Mouse (Mus musculus) midbrain, embryonic 10.5 days (tissue): ENCODE measurements around the gene Spns2. TPM values are rescaled to one million over a fixed set of nuclear protein-coding genes. Genes with fewer than 3 reads are reported as not detected.

Source experiments
- DNase-seq: peaks from one replicate; pipeline ENCODE4 v3.0.0-alpha.2; 2017; ENCODE audit warnings: low spot score
- H3K27ac ChIP-seq: fragments of 300-500 bp; sonication (generic); replicated peaks from 2 replicates; pipeline ENCODE4 v1.5.1; 2016; ENCODE audit warnings: mild to moderate bottlenecking
- H3K27me3 ChIP-seq: fragments of 300-500 bp; sonication (generic); 2 replicates; pipeline ENCODE4 v1.6.1; 2016; ENCODE audit warnings: low read depth, mild to moderate bottlenecking; ENCODE audit not compliant: poor library complexity, severe bottlenecking
- H3K36me3 ChIP-seq: fragments of 300-500 bp; sonication (generic); 2 replicates; pipeline ENCODE4 v1.6.1; 2016; ENCODE audit warnings: mild to moderate bottlenecking, moderate library complexity
- H3K4me1 ChIP-seq: fragments of 300-500 bp; sonication (generic); 2 replicates; pipeline ENCODE4 v1.6.1; 2016
- H3K4me3 ChIP-seq: fragments of 300-500 bp; sonication (generic); 2 replicates; pipeline ENCODE4 v1.5.1; 2016; ENCODE audit warnings: mild to moderate bottlenecking, moderate library complexity
- H3K9me3 ChIP-seq: fragments of 300-500 bp; sonication (generic); replicated peaks from 2 replicates; pipeline ENCODE4 v1.6.1; 2016; ENCODE audit warnings: mild to moderate bottlenecking
- WGBS: fragments of 180-500 bp; shearing (Covaris S2); methylation state at CpG from one replicate; pipeline ENCODE4 v1.1.7; 2016; 5-methylcytosine and 5-hydroxymethylcytosine counted together
- polyA plus RNA-seq: library from polyadenylated mRNA; unstranded; fragments of >200 nt; fragmentation: Nextera tagmentation; extraction: Ambion mirVana; gene quantifications from 2 replicates; pipeline ENCODE4 v1.2.1, GENCODE M21; 2016

The Spns2 gene
- polyA plus RNA-seq, 1 experiment from 2014 or later, result 2.1 TPM

- 57% methylated on average over 8 of the region's 8 CpGs for WGBS
- DNase-seq, result no peak
- H3K27ac ChIP-seq, result no peak overlapping the region
- peaks cover 22% of the 10 kb centered on the region for H3K4me1 ChIP-seq
- no peaks in the 10 kb centered on the region for H3K9me3 ChIP-seq
- H3K27me3 ChIP-seq, result peaks cover 34% of the 10 kb centered on the region
- no peak overlapping the region for H3K4me3 ChIP-seq
- H3K36me3 ChIP-seq, result no peaks in the 10 kb centered on the region
Observed at GRCm38 (mm10) chr11:72494046-72494988, 4.6 kb upstream of the Spns2 start.

- Histone ChIP-seq H3K36me3 (no peaks in the 10 kb centered on the region), H3K27me3 (peaks cover 54% of the 10 kb centered on the region), H3K4me3 (no peak overlapping the region), H3K9me3 (no peaks in the 10 kb centered on the region), H3K4me1 (peaks cover 37% of the 10 kb centered on the region), H3K27ac (no peak overlapping the region)
- 76% methylated on average over 15 of the region's 15 CpGs for WGBS
- no peak for DNase-seq
Observed at GRCm38 (mm10) chr11:72491130-72491960, 1.6 kb upstream of the Spns2 start.

- Histone ChIP-seq H3K4me1 (peaks cover 51% of the 10 kb centered on the region), H3K4me3 (peak overlapping the region; percentile 73), H3K27me3 (peaks cover 54% of the 10 kb centered on the region), H3K9me3 (no peaks in the 10 kb centered on the region), H3K27ac (peak overlapping the region; percentile 76), H3K36me3 (no peaks in the 10 kb centered on the region)
- WGBS, result 2% methylated on average over 42 of the region's 42 CpGs
- no peak for DNase-seq
Observed at GRCm38 (mm10) chr11:72489397-72489796, 307 bp downstream of the Spns2 start.

GRCm38 (mm10) chr11:72488753-72489271 lies 892 bp downstream of the Spns2 start:
- WGBS, result under 1% methylated on average over 38 of the region's 38 CpGs
- Histone ChIP-seq H3K9me3 (no peaks in the 10 kb centered on the region), H3K27me3 (peaks cover 54% of the 10 kb centered on the region), H3K27ac (peak overlapping the region; percentile 76), H3K4me1 (peaks cover 51% of the 10 kb centered on the region), H3K4me3 (peak overlapping the region; percentile 73), H3K36me3 (no peaks in the 10 kb centered on the region)
- DNase-seq, result peak; percentile 56

GRCm38 (mm10) chr11:72487739-72488138 lies 2.0 kb downstream of the Spns2 start:
- no peak overlapping the region for H3K27ac ChIP-seq
- peak overlapping the region; percentile 73 for H3K4me3 ChIP-seq
- H3K27me3 ChIP-seq, result peaks cover 54% of the 10 kb centered on the region
- no peak for DNase-seq
- peaks cover 51% of the 10 kb centered on the region for H3K4me1 ChIP-seq
- no peaks in the 10 kb centered on the region for H3K36me3 ChIP-seq
- 80% methylated on average over 2 of the region's 2 CpGs for WGBS
- no peaks in the 10 kb centered on the region for H3K9me3 ChIP-seq

- Histone ChIP-seq H3K9me3 (no peaks in the 10 kb centered on the region), H3K4me1 (peaks cover 51% of the 10 kb centered on the region), H3K27me3 (peaks cover 54% of the 10 kb centered on the region), H3K4me3 (peak overlapping the region; percentile 73), H3K27ac (no peak overlapping the region), H3K36me3 (no peaks in the 10 kb centered on the region)
- 70% methylated on average over 5 of the region's 5 CpGs for WGBS
- DNase-seq, result no peak
Observed at GRCm38 (mm10) chr11:72487171-72487570, 2.5 kb downstream of the Spns2 start.

- peaks cover 44% of the 10 kb centered on the region for H3K4me1 ChIP-seq
- no peaks in the 10 kb centered on the region for H3K9me3 ChIP-seq
- no peak overlapping the region for H3K4me3 ChIP-seq
- H3K27ac ChIP-seq, result no peak overlapping the region
- no peak for DNase-seq
- peaks cover 43% of the 10 kb centered on the region for H3K27me3 ChIP-seq
- WGBS, result 77% methylated on average over 11 of the region's 11 CpGs
- H3K36me3 ChIP-seq, result no peaks in the 10 kb centered on the region
Observed at GRCm38 (mm10) chr11:72485960-72486359, 3.7 kb downstream of the Spns2 start.

GRCm38 (mm10) chr11:72485157-72485556 lies 4.5 kb downstream of the Spns2 start:
- Histone ChIP-seq H3K36me3 (no peaks in the 10 kb centered on the region), H3K4me1 (peaks cover 43% of the 10 kb centered on the region), H3K4me3 (no peak overlapping the region), H3K9me3 (no peaks in the 10 kb centered on the region), H3K27me3 (peaks cover 35% of the 10 kb centered on the region), H3K27ac (no peak overlapping the region)
- DNase-seq, result no peak
- 68% methylated on average over 5 of the region's 5 CpGs for WGBS

GRCm38 (mm10) chr11:72484549-72484948 lies 5.2 kb downstream of the Spns2 start:
- Histone ChIP-seq H3K4me3 (no peak overlapping the region), H3K27ac (no peak overlapping the region), H3K9me3 (no peaks in the 10 kb centered on the region), H3K36me3 (no peaks in the 10 kb centered on the region), H3K27me3 (peaks cover 31% of the 10 kb centered on the region), H3K4me1 (peaks cover 37% of the 10 kb centered on the region)
- no peak for DNase-seq
- WGBS, result 82% methylated on average over 6 of the region's 6 CpGs

- Histone ChIP-seq H3K27me3 (peaks cover 5% of the 10 kb centered on the region), H3K9me3 (no peaks in the 10 kb centered on the region), H3K27ac (no peak overlapping the region), H3K36me3 (no peaks in the 10 kb centered on the region), H3K4me3 (no peak overlapping the region), H3K4me1 (peaks cover 37% of the 10 kb centered on the region)
- no peak for DNase-seq
- WGBS, result 90% methylated on average over 4 of the region's 4 CpGs
Observed at GRCm38 (mm10) chr11:72481952-72482351, 7.8 kb downstream of the Spns2 start.

GRCm38 (mm10) chr11:72481313-72481712 lies 8.4 kb downstream of the Spns2 start:
- H3K9me3 ChIP-seq, result no peaks in the 10 kb centered on the region
- H3K4me3 ChIP-seq, result no peak overlapping the region
- H3K4me1 ChIP-seq, result peaks cover 36% of the 10 kb centered on the region
- H3K27ac ChIP-seq, result peak overlapping the region; percentile 6; the same call in 1 of the 2 replicates
- no peak for DNase-seq
- 84% methylated on average over 5 of the region's 5 CpGs for WGBS
- no peaks in the 10 kb centered on the region; the same call in 1 of the 2 replicates for H3K27me3 ChIP-seq
- no peaks in the 10 kb centered on the region for H3K36me3 ChIP-seq

- peaks cover 39% of the 10 kb centered on the region for H3K4me1 ChIP-seq
- WGBS, result 83% methylated on average over 2 of the region's 2 CpGs
- no peaks in the 10 kb centered on the region for H3K27me3 ChIP-seq
- peak overlapping the region; percentile 46 for H3K27ac ChIP-seq
- no peak for DNase-seq
- no peaks in the 10 kb centered on the region for H3K36me3 ChIP-seq
- H3K9me3 ChIP-seq, result no peaks in the 10 kb centered on the region
- no peak overlapping the region for H3K4me3 ChIP-seq
Observed at GRCm38 (mm10) chr11:72479499-72479898, 10.2 kb downstream of the Spns2 start.
